Mouse (Mus musculus) forebrain, postnatal 0 days (tissue): ENCODE data around the gene Trmt10a. TPM values are rescaled to one million over a fixed set of nuclear protein-coding genes. Genes with fewer than 3 reads are reported as not detected.

Experiments used
- ATAC-seq: fragments of 200-750 bp; cut with Nextera tagmentation; 2 replicates; pipeline ENCODE4 v1.8.0; 2017; ENCODE audit warnings: mild to moderate bottlenecking, moderate library complexity
- DNase-seq: peaks from one replicate; pipeline ENCODE4 v3.0.0-alpha.2; 2015
- H3K27ac ChIP-seq: fragments of 300-500 bp; sonication (generic); 2 replicates; pipeline ENCODE4 v1.5.1; 2014; ENCODE audit warnings: low read depth, mild to moderate bottlenecking, antibody characterized with exemption, low read length, moderate library complexity, mixed read lengths
- H3K27me3 ChIP-seq: fragments of 300-500 bp; sonication (generic); 2 replicates; pipeline ENCODE4 v1.6.1; 2014; ENCODE audit warnings: mild to moderate bottlenecking, low read length, mixed read lengths; ENCODE audit not compliant: insufficient read depth
- H3K36me3 ChIP-seq: fragments of 300-500 bp; sonication (generic); 2 replicates; pipeline ENCODE4 v1.6.1; 2014; ENCODE audit warnings: mild to moderate bottlenecking, moderate library complexity; ENCODE audit not compliant: insufficient read depth
- H3K4me1 ChIP-seq: fragments of 300-500 bp; sonication (generic); 2 replicates; pipeline ENCODE4 v1.6.1; 2014; ENCODE audit warnings: antibody characterized with exemption; ENCODE audit not compliant: insufficient read depth
- H3K4me2 ChIP-seq: fragments of 300-500 bp; sonication (generic); 2 replicates; pipeline ENCODE4 v1.6.1; 2014; ENCODE audit warnings: low read depth, mild to moderate bottlenecking, moderate library complexity
- H3K4me3 ChIP-seq: fragments of 300-500 bp; sonication (generic); 2 replicates; pipeline ENCODE4 v1.5.1; 2014; ENCODE audit warnings: low read depth, low read length, mixed read lengths
- H3K9ac ChIP-seq: fragments of 300-500 bp; sonication (generic); 2 replicates; pipeline ENCODE4 v1.6.1; 2014; ENCODE audit warnings: mild to moderate bottlenecking
- H3K9me3 ChIP-seq: fragments of 300-500 bp; sonication (generic); 2 replicates; pipeline ENCODE4 v1.6.1; 2016; ENCODE audit warnings: low read length
- CTCF ChIP-seq: sonication (generic); IDR thresholded peaks from 2 replicates; pipeline ENCODE4 v1.5.1; 2016; ENCODE audit warnings: antibody characterized with exemption, control low read depth, low read depth
- WGBS: fragments of 180-500 bp; shearing (Covaris S2); extraction: QIAGEN DNeasy Blood & Tissue Kit; methylation state at CpG from one replicate; pipeline ENCODE4 v1.1.7; 2014; 5-methylcytosine and 5-hydroxymethylcytosine counted together
- polyA plus RNA-seq: library from polyadenylated mRNA; unstranded; fragments of >200 nt; fragmentation: Nextera tagmentation; extraction: Ambion mirVana; gene quantifications from 2 replicates; pipeline ENCODE4 v1.2.1, GENCODE M21; 2015
- total RNA-seq: library from RNA; depleted of rRNA; stranded (reverse); fragments of >200 nt; gene quantifications from 2 replicates; pipeline ENCODE4 v1.2.3, GENCODE M21; 2014; rRNA removed

The Trmt10a gene
- total RNA-seq = 2.5 and 7.2 TPM in 2 replicates
- 5.1 and 6.2 TPM in 2 replicates for polyA plus RNA-seq

GRCm38 (mm10) chr3:138143315-138144059 is at the start of gene Trmt10a:
Trmt10a (plus strand) TSS chr3:138143448.
- peak within 1 kb of the TSS; percentile 51 for H3K4me2 ChIP-seq
- H3K4me1 ChIP-seq = peaks cover 5% of the 10 kb centered on the region; the same call in 1 of the 2 replicates
- peak within 1 kb of the TSS; percentile 43 for H3K4me3 ChIP-seq
- DNase-seq (peak; percentile 99), ATAC-seq (peak; percentile 97)
- H3K9me3 ChIP-seq = no peaks in the 10 kb centered on the region
- no peaks in the 10 kb centered on the region for H3K36me3 ChIP-seq
- no peaks in the 10 kb centered on the region for H3K27me3 ChIP-seq
- H3K9ac ChIP-seq = peak within 1 kb of the TSS; percentile 48
- peak within 1 kb of the TSS; percentile 87 for H3K27ac ChIP-seq
- TF ChIP-seq CTCF = peak; percentile 70
- WGBS = 1% methylated on average over 70 of the region's 70 CpGs

GRCm38 (mm10) chr3:138095301-138095700 is 47.9 kb upstream of the Trmt10a start:
- Histone ChIP-seq H3K9ac (no peak overlapping the region), H3K4me1 (no peaks in the 10 kb centered on the region), H3K9me3 (no peaks in the 10 kb centered on the region), H3K36me3 (no peaks in the 10 kb centered on the region), H3K4me2 (no peak overlapping the region), H3K4me3 (no peak overlapping the region), H3K27ac (no peak overlapping the region), H3K27me3 (no peaks in the 10 kb centered on the region)
- DNase-seq (peak; percentile 52), ATAC-seq (peak; percentile 69)
- no peak for TF ChIP-seq CTCF
- WGBS = 43% methylated on average over 3 of the region's 3 CpGs

GRCm38 (mm10) chr3:138095718-138096117 is 47.5 kb upstream of the Trmt10a start:
- H3K27ac ChIP-seq = no peak overlapping the region
- peak; percentile 77 for ATAC-seq

DNA sequence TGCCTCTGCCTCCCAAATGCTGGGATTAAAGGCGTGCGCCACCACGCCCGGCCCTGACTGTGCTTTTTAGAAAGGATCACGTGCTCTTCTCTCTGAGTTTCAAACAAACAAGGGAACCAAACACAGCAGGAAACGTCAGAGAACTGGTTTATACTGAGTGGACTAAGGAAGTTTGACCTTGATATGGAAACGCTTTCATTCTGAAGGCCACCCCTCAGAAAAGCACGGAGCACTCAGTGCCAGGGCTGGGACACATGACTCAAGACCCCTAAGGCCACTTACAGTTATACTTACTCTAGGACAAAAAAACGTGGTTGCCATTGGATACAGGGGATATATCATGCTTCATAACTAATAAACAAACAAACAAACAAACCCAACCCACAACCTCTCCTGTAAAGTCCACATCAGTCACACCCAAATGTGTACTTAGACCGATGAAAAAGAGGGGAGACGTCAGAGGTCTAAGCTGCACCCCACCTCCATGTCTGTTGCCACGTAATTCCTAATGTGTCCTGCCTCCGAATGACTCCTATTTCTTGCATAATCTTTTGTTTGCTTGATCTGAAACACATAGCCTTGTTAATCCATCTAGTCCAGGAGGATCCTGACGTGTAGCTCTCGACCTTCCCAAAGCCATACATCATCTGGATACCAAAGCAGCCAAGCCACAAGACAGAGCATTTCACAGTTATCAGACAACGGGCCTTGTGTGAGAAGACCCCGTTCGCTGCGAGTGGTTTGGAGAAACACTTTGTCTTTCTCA is 46.8 kb upstream of the Trmt10a start:
- ATAC-seq = no peak

More at GRCm38 (mm10) chr3:138095718-138096117, 47.5 kb upstream of the Trmt10a start:
- H3K9ac ChIP-seq = no peak overlapping the region
- H3K27me3 ChIP-seq = no peaks in the 10 kb centered on the region
- H3K4me1 ChIP-seq = no peaks in the 10 kb centered on the region
- H3K4me3 ChIP-seq = no peak overlapping the region
- 37% methylated on average over 10 of the region's 10 CpGs for WGBS
- no peaks in the 10 kb centered on the region for H3K9me3 ChIP-seq
- peak; percentile 58 for DNase-seq
- TF ChIP-seq CTCF = no peak
- no peaks in the 10 kb centered on the region for H3K36me3 ChIP-seq
- H3K4me2 ChIP-seq = no peak overlapping the region

DNA sequence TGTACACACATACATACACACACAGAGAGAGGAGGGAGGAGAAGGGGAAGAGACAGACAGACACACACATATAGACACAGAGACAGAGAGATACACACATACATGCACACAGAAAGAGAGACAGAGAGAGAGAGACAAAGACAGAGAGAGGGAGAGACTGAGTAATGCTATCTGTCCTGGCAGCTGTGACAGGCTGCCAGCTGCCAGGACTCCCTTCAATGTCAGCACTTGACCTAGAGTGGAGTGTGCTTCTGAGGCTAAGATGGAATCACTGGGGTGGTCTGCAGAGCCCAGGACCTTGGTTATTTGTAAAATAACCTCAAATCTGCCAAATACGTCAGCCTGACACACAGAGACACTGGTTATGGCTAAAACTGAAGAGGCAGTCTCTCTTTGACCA is 45.5 kb upstream of the Trmt10a start:
- DNase-seq (no peak), ATAC-seq (no peak)
- no peaks in the 10 kb centered on the region for H3K4me1 ChIP-seq
- TF ChIP-seq CTCF = no peak
- no peaks in the 10 kb centered on the region for H3K9me3 ChIP-seq
- no peak overlapping the region for H3K9ac ChIP-seq
- H3K27ac ChIP-seq = no peak overlapping the region
- H3K27me3 ChIP-seq = no peaks in the 10 kb centered on the region
- H3K4me3 ChIP-seq = no peak overlapping the region
- H3K36me3 ChIP-seq = no peaks in the 10 kb centered on the region
- 71% methylated on average over 1 of the region's 1 CpGs for WGBS
- no peak overlapping the region for H3K4me2 ChIP-seq

More for the DNA sequence above, 46.8 kb upstream of the Trmt10a start:
- no peaks in the 10 kb centered on the region for H3K9me3 ChIP-seq
- DNase-seq = no peak
- no peaks in the 10 kb centered on the region for H3K27me3 ChIP-seq
- H3K4me1 ChIP-seq = no peaks in the 10 kb centered on the region
- 88% methylated on average over 19 of the region's 19 CpGs for WGBS
- no peak overlapping the region for H3K4me3 ChIP-seq
- TF ChIP-seq CTCF = no peak
- H3K9ac ChIP-seq = no peak overlapping the region
- H3K4me2 ChIP-seq = no peak overlapping the region
- H3K36me3 ChIP-seq = no peaks in the 10 kb centered on the region
- H3K27ac ChIP-seq = no peak overlapping the region

GRCm38 (mm10) chr3:138101936-138102335 is 41.3 kb upstream of the Trmt10a start:
- H3K36me3 ChIP-seq = no peaks in the 10 kb centered on the region
- no peak overlapping the region for H3K27ac ChIP-seq
- H3K4me2 ChIP-seq = no peak overlapping the region
- H3K4me3 ChIP-seq = no peak overlapping the region
- H3K4me1 ChIP-seq = no peaks in the 10 kb centered on the region
- ATAC-seq (no peak), DNase-seq (no peak)
- H3K9ac ChIP-seq = no peak overlapping the region
- no peaks in the 10 kb centered on the region for H3K9me3 ChIP-seq
- no peak for TF ChIP-seq CTCF
- WGBS = 83% methylated on average over 4 of the region's 4 CpGs
- no peaks in the 10 kb centered on the region for H3K27me3 ChIP-seq

DNA sequence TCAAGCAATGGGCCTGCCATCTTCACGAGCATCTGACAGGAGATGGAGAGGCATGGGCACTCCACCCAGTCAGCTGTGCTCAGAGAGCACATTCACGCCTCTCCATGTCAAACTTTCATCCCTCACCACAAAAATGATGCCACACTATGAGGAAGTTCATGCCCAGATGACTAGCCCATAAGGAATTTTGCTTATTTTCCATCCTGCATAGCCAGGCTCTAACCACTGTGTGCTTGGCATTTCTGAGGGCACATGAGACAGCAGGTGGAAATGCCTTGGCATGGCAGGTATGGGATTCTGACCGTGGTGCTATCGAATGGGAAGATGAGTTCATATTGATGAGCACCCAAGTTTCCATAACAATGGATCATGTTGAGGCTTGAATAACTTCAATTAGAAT is 39.6 kb upstream of the Trmt10a start:
- Histone ChIP-seq H3K36me3 (no peaks in the 10 kb centered on the region), H3K4me1 (no peaks in the 10 kb centered on the region), H3K4me2 (no peak overlapping the region), H3K9me3 (no peaks in the 10 kb centered on the region), H3K27me3 (no peaks in the 10 kb centered on the region), H3K27ac (no peak overlapping the region), H3K9ac (no peak overlapping the region), H3K4me3 (no peak overlapping the region)
- DNase-seq (no peak), ATAC-seq (no peak)
- 91% methylated on average over 4 of the region's 4 CpGs for WGBS
- no peak for TF ChIP-seq CTCF
